Mouse (Mus musculus) olfactory bulb, adult 2 months (tissue): ENCODE results near the gene Gja8. TPM values are rescaled to one million over a fixed set of nuclear protein-coding genes. Genes with fewer than 3 reads are reported as not detected.

Experiments
- H3K27ac ChIP-seq: fragments of 200-500 bp; 2 replicates; pipeline ENCODE4 v1.5.1; 2012; ENCODE audit warnings: low read depth, low read length; ENCODE audit not compliant: insufficient read depth
- H3K4me1 ChIP-seq: fragments of 200-500 bp; 2 replicates; pipeline ENCODE4 v1.6.1; 2012; ENCODE audit warnings: low read length; ENCODE audit not compliant: control insufficient read depth, insufficient read depth
- H3K4me3 ChIP-seq: fragments of 200-500 bp; 2 replicates; pipeline ENCODE4 v1.5.1; 2012; ENCODE audit warnings: mild to moderate bottlenecking, low read depth, low read length, moderate library complexity; ENCODE audit not compliant: insufficient read depth
- CTCF ChIP-seq: fragments of 200-500 bp; IDR thresholded peaks from 2 replicates; pipeline ENCODE4 v1.5.1; 2012; ENCODE audit warnings: low read depth, mild to moderate bottlenecking, low read length, moderate library complexity; ENCODE audit not compliant: insufficient read depth
- POLR2A ChIP-seq: fragments of 200-500 bp; IDR thresholded peaks from 2 replicates; pipeline ENCODE4 v1.6.1; 2012; ENCODE audit warnings: mild to moderate bottlenecking, low read depth, low read length, moderate library complexity; ENCODE audit not compliant: insufficient read depth
- WGBS: fragments of 180-500 bp; shearing (Covaris S2); methylation state at CpG from one replicate; pipeline ENCODE4 v1.1.7; 2018; 5-methylcytosine and 5-hydroxymethylcytosine counted together
- polyA plus RNA-seq: library from polyadenylated mRNA; stranded (reverse); fragments of >200 nt; gene quantifications from 2 replicates; pipeline ENCODE4 v1.2.4, GENCODE M21; 2012; ENCODE audit warnings: low replicate concordance; ENCODE audit not compliant: missing spikeins, insufficient read depth, insufficient read length

The Gja8 gene
- polyA plus RNA-seq, 1 experiment = not detected

DNA sequence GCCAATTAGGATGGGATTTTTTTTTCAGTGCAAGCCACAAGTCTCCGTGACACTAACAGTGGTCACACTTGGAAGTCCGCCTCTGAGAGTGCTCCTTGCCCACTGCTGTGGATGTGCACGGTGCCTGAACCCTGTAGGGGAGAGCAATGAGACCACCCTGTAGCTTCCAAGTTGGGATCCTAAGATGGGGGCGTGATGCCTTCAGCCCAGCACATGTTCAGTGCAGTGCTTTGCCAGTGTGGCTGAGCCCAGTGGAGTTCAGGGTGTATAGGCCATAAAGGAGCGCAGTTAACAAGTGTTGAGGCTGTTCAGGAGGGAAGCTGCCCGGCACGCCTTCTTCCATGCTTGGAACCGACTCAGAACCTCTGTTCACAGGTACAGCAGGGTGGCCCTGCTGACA is 57.3 kb downstream of the Gja8 start:
- WGBS = 94% methylated on average over 8 of the region's 8 CpGs
- Histone ChIP-seq H3K27ac (no peak overlapping the region), H3K4me3 (no peak overlapping the region), H3K4me1 (no peaks in the 10 kb centered on the region)
- TF ChIP-seq POLR2A (no peak), CTCF (no peak)

DNA sequence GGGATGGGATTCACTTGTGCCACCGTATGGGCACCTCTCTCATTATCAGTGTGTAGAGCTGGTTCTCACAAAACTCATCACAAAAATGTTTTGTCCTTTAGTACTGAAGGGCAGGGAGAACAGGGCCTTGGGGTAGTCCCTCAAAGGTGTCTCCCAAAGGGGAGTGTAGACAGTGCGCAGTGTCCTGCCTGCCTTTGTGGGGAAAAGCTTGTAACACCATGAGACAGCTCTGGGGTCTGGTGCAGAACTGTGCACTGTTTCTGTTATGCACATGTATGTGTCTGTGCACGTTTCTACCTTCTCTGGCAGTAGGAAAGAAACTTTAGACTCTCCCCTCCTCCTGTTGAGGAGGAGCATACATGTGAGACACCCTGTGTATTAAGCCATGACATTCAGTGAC is 58.0 kb downstream of the Gja8 start:
- Histone ChIP-seq H3K27ac (no peak overlapping the region), H3K4me3 (no peak overlapping the region), H3K4me1 (no peaks in the 10 kb centered on the region)
- WGBS = 86% methylated on average over 3 of the region's 3 CpGs
- no peak for TF ChIP-seq CTCF
- no peak for TF ChIP-seq POLR2A

Other genes with a start within 250 kb of the Gja8 start
- not detected in 2 replicates for gene Pias3, start 229.6 kb downstream of the Gja8 start, polyA plus RNA-seq
- gene Nudt17, start 217.5 kb downstream of the Gja8 start, polyA plus RNA-seq = not detected in 2 replicates
- gene Polr3c, start 198.4 kb downstream of the Gja8 start, polyA plus RNA-seq = not detected in 2 replicates
- not detected in 2 replicates for gene Rnf115, start 198.4 kb downstream of the Gja8 start, polyA plus RNA-seq
- not detected in 2 replicates for gene Pdzk1, start 96.7 kb downstream of the Gja8 start, polyA plus RNA-seq
- not detected in 2 replicates for gene Cd160, start 96.7 kb downstream of the Gja8 start, polyA plus RNA-seq
- not detected in 2 replicates for gene Gja5, start 21.3 kb downstream of the Gja8 start, polyA plus RNA-seq
- gene Gpr89, start 20.7 kb downstream of the Gja8 start, polyA plus RNA-seq = not detected in 2 replicates
- gene Acp6, start 232.8 kb upstream of the Gja8 start, polyA plus RNA-seq = not detected in 2 replicates